Mouse (Mus musculus) limb, embryonic 14.5 days (tissue): ENCODE measurements around the gene Pfkm. TPM values are rescaled to one million over a fixed set of nuclear protein-coding genes. Genes with fewer than 3 reads are reported as not detected.

Experiments
- ATAC-seq: fragments of 200-750 bp; cut with Nextera tagmentation; 2 replicates; pipeline ENCODE4 v1.8.0; 2017; ENCODE audit warnings: low read depth, moderate number of reproducible peaks, moderate TSS enrichment; ENCODE audit not compliant: low FRiP score
- DNase-seq: peaks from one replicate; pipeline ENCODE4 v3.0.0-alpha.2; 2015; ENCODE audit warnings: low spot score
- H3K27ac ChIP-seq: fragments of 300-500 bp; sonication (generic); replicated peaks from 2 replicates; pipeline ENCODE4 v1.5.1; 2014; ENCODE audit warnings: low read depth, mild to moderate bottlenecking, low read length, moderate library complexity, mixed read lengths
- H3K27me3 ChIP-seq: fragments of 300-500 bp; sonication (generic); 2 replicates; pipeline ENCODE4 v1.6.1; 2014; ENCODE audit warnings: low read length, mixed read lengths; ENCODE audit not compliant: control insufficient read depth, insufficient read depth
- H3K36me3 ChIP-seq: fragments of 300-500 bp; sonication (generic); 2 replicates; pipeline ENCODE4 v1.6.1; 2014; ENCODE audit warnings: mild to moderate bottlenecking, low read length, moderate library complexity, mixed read lengths; ENCODE audit not compliant: control insufficient read depth, insufficient read depth
- H3K4me1 ChIP-seq: fragments of 300-500 bp; sonication (generic); 2 replicates; pipeline ENCODE4 v1.6.1; 2014; ENCODE audit warnings: antibody characterized with exemption, low read length, mixed read lengths; ENCODE audit not compliant: control insufficient read depth, insufficient read depth
- H3K4me2 ChIP-seq: fragments of 300-500 bp; sonication (generic); replicated peaks from 2 replicates; pipeline ENCODE4 v1.6.1; 2014; ENCODE audit warnings: low read depth, mild to moderate bottlenecking, low read length, moderate library complexity; ENCODE audit not compliant: severe bottlenecking
- H3K4me3 ChIP-seq: fragments of 300-500 bp; sonication (generic); replicated peaks from 2 replicates; pipeline ENCODE4 v1.5.1; 2014; ENCODE audit warnings: low read length
- H3K9ac ChIP-seq: fragments of 300-500 bp; sonication (generic); 2 replicates; pipeline ENCODE4 v1.6.1; 2014; ENCODE audit warnings: mild to moderate bottlenecking, low read depth, low read length, moderate library complexity; ENCODE audit not compliant: severe bottlenecking
- H3K9me3 ChIP-seq: fragments of 300-500 bp; sonication (generic); 2 replicates; pipeline ENCODE4 v1.6.1; 2016; ENCODE audit warnings: low read length; ENCODE audit not compliant: control insufficient read depth
- POLR2A ChIP-seq: fragments of 200-500 bp; IDR thresholded peaks from 2 replicates; pipeline ENCODE4 v1.8.0; 2012; ENCODE audit warnings: inconsistent platforms, mild to moderate bottlenecking, moderate library complexity, borderline replicate concordance; ENCODE audit not compliant: insufficient read depth, insufficient read length; ENCODE audit errors: extremely low read depth
- WGBS: fragments of 180-500 bp; shearing (Covaris S2); extraction: QIAGEN DNeasy Blood & Tissue Kit; methylation state at CpG from one replicate; pipeline ENCODE4 v1.1.7; 2014; 5-methylcytosine and 5-hydroxymethylcytosine counted together
- polyA plus RNA-seq, 2 experiments: library from polyadenylated mRNA; depleted of rRNA in 1 of 2; stranded (reverse) in 1 of 2; unstranded in 1 of 2; fragments of >200 nt; fragmentation: Nextera tagmentation in 1 of 2; extraction: Ambion mirVana in 1 of 2; gene quantifications; 2 replicates each; pipeline versions ENCODE4 v1.2.1 to v1.2.3; 2012 to 2014

Pfkm gene
- polyA plus RNA-seq, 2 experiments = 49.8 to 75.8 TPM

DNA sequence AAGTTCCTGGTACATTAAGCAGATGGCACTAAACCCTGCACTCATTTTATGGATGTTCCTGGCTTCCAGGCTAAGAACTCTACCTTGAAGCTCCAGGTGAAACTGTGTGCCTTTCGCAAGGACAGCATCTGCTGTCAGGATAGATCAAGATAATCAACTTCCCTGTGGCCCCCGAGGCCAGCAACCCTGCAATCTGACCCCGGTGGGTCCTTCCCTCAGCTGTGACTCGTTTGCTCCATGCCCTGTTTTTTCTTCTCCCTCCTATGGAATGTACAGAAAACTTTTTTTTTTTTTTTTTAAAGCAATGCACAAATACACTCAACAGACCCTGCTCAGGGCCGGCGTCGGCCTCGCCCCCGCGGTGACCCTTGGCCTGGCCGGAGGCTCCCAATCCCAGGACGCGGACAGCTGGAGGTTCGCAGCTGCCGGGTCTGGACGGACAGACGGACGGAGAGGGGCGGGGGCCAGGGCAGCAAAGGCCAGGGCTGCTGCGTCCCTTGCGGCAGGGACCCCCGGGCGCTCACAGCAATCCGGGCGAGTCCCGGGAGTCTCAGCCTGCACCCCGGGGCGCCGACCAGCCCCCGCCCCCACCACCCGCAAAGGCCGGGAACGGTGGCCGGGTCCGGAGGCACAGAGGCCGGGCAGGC is 52.6 kb downstream of the Pfkm start:
- no peak for TF ChIP-seq POLR2A
- DNase-seq (no peak), ATAC-seq (peak; percentile 20; the same call in 1 of the 2 replicates)
- H3K4me2 ChIP-seq = peak overlapping the region; percentile 84
- no peaks in the 10 kb centered on the region for H3K9me3 ChIP-seq
- 0 out of 2 replicates have a peak, but pooled peaks cover 3% of the 10 kb centered on the region for H3K4me1 ChIP-seq
- WGBS = under 1% methylated on average over 35 of the region's 36 CpGs
- H3K9ac ChIP-seq = peak overlapping the region; percentile 85
- peaks cover 23% of the 10 kb centered on the region for H3K36me3 ChIP-seq
- peak overlapping the region; percentile 84 for H3K4me3 ChIP-seq
- H3K27ac ChIP-seq = peak overlapping the region; percentile 33; the same call in 1 of the 2 replicates
- no peaks in the 10 kb centered on the region for H3K27me3 ChIP-seq

DNA sequence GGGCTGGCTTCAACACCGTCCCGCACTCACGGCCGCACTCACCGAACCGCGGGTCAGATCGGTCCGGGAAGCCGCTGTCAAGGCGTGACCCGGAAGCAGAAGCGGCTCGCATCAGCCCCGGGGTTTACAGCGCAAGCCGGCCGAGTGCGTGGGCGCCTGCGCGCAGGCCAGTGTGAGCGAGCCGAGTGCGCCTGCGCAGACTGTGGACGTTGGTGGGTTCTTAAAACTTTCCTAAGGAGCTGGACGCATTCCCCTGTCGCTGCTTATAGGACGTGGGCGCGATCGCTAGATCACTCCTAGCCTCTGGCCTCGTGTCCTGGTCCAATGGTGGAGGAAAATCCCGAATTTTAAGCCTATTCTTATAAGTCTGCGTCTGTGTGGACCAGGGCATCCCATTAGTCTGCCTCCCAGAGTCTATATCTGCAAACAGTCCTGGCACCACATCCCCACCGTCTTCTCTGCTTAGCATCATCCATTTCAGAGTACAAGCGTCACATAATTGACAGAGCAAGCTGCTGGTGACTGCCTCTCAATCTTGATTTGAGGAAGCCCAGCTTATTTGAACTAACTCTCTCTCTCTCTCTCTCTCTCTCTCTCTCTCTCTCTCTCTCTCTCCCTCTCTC is 53.3 kb downstream of the Pfkm start:
- Histone ChIP-seq H3K4me3 (peak overlapping the region; percentile 84), H3K27me3 (no peaks in the 10 kb centered on the region), H3K36me3 (peaks cover 16% of the 10 kb centered on the region), H3K9me3 (no peaks in the 10 kb centered on the region), H3K4me2 (peak overlapping the region; percentile 84), H3K9ac (peak overlapping the region; percentile 85), H3K27ac (peak overlapping the region; percentile 73; the same call in 1 of the 2 replicates), H3K4me1 (0 out of 2 replicates have a peak, but pooled peaks cover 3% of the 10 kb centered on the region)
- ATAC-seq (peak; percentile 97), DNase-seq (peak; percentile 90)
- no peak for TF ChIP-seq POLR2A
- WGBS = under 1% methylated on average over 38 of the region's 38 CpGs

DNA sequence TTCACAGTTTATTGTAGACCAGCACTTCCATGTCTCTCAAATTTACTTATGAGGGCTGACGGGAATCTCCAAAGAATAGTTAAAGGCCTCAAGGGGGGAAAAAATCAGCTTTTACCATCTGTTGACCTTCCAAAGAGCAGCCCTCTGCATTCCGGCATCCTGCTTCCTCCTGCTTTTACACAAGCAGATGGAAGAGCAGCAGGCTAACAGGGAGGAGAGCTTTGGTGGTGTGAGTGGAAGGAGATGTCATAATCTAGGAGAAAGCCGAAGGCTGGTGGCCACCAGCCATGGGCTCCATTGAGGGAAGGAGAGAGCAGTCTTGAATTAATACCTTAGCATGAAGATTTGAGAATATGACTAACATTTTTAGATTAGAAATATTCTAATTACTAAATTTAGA is 56.0 kb downstream of the Pfkm start:
- no peak overlapping the region for H3K9ac ChIP-seq
- ATAC-seq (no peak), DNase-seq (no peak)
- H3K4me1 ChIP-seq = 0 out of 2 replicates have a peak, but pooled peaks cover 3% of the 10 kb centered on the region
- H3K27ac ChIP-seq = no peak overlapping the region
- TF ChIP-seq POLR2A = no peak
- WGBS = 76% methylated on average over 3 of the region's 3 CpGs
- H3K9me3 ChIP-seq = no peaks in the 10 kb centered on the region
- H3K27me3 ChIP-seq = no peaks in the 10 kb centered on the region
- no peaks in the 10 kb centered on the region for H3K36me3 ChIP-seq
- no peak overlapping the region for H3K4me2 ChIP-seq
- no peak overlapping the region for H3K4me3 ChIP-seq

DNA sequence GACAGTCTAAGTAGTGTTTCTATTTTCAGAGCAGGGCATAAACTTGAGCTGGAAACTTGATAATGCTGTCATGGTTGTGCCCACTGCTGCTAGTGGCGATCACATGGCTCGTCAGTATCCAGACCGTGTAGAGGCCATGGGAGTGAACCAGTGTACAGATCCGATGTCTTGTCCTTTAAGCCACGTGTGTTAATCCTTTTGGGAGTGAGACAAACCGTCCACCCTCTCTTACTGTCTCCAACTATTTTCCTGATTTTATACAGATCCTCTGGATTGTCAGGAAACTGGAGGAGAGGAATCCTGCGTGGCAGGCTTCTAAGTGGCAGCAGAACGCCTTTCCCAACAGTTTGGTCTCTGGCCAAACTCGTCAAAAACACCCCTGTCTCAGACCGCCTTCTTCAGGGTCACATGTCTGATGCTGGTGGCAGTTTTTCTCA is 56.8 kb downstream of the Pfkm start:
- ATAC-seq (no peak), DNase-seq (no peak)
- TF ChIP-seq POLR2A = no peak
- 67% methylated on average over 10 of the region's 10 CpGs for WGBS
- Histone ChIP-seq H3K4me2 (no peak overlapping the region), H3K9me3 (no peaks in the 10 kb centered on the region), H3K27ac (no peak overlapping the region), H3K36me3 (no peaks in the 10 kb centered on the region), H3K9ac (no peak overlapping the region), H3K27me3 (no peaks in the 10 kb centered on the region), H3K4me1 (0 out of 2 replicates have a peak, but pooled peaks cover 3% of the 10 kb centered on the region), H3K4me3 (no peak overlapping the region)

DNA sequence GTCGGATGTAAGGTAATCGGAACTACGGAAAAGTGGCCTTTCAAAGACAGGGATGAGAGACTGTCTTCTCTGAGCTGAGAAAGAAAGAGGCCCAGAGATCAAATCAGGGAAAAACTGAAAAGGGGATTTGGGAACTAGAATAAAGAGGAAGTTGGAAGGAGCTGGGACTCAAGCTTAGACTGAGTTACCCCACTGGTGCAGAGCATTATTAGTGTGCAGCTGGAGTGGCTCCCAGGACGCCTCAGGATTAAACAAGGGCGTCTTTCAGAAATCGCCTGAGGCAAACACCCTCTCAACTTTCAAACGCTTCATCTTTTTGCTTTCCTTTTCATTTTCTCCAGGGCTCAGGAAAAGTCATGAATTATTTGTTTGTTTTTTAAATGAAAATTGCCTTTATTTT is 60.5 kb downstream of the Pfkm start:
- H3K4me1 ChIP-seq = no peaks in the 10 kb centered on the region
- WGBS = 54% methylated on average over 7 of the region's 7 CpGs
- H3K27me3 ChIP-seq = no peaks in the 10 kb centered on the region
- H3K4me3 ChIP-seq = no peak overlapping the region
- no peaks in the 10 kb centered on the region for H3K9me3 ChIP-seq
- no peak for ATAC-seq
- DNase-seq = no peak
- H3K36me3 ChIP-seq = no peaks in the 10 kb centered on the region
- H3K9ac ChIP-seq = no peak overlapping the region
- no peak overlapping the region for H3K4me2 ChIP-seq
- no peak for TF ChIP-seq POLR2A
- no peak overlapping the region for H3K27ac ChIP-seq
